Mouse (Mus musculus): ENCODE measurements at regions not wholly inside any gene's neighbourhood (a gene's known extent, or its start where the extent isn't known, plus 50 kb on each side); places are given as distances from the start of the nearest gene placed in this dataset.

DNA sequence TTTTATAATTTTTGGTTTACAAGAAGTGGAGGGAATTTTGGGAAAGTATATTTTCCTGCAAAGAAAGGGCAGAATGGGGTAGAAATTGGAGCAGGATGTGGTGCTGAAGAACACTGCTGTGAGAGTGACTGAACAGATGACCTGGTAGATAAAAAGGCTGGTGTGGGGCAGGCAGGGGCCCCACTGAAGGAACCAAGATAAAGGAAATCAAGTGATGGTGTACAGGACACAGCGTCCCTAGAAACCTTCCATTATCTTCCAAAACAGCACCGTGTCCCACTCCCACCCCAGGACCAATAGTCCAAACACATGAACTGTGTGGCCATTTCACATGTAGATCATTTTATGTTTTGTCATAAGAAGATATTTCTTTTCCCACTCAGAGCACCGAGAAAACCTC lies 224.2 kb downstream of the Pmp22 start:
- Histone ChIP-seq H3K36me3 (ENCODE audit: insufficient read depth, low read length) (no peaks in the 10 kb centered on the region), H3K4me3 (replicated peaks; ENCODE audit: low read length) (no peak overlapping the region), H3K4me1 (replicated peaks; ENCODE audit: low read depth, low read length) (peaks cover 29% of the 10 kb centered on the region), H3K9me3 (ENCODE audit: low read length) (peaks cover 10% of the 10 kb centered on the region), H3K27me3 (ENCODE audit: insufficient read depth, low read length) (no peaks in the 10 kb centered on the region; the same call in 1 of the 2 replicates)
- TF ChIP-seq CTCF (conservative IDR thresholded peaks at IDR 0.05; ENCODE audit: low read length), result no peak
- TF ChIP-seq POU5F1 (IDR thresholded peaks at IDR 0.05; ENCODE audit: borderline replicate concordance, low read length), result no peak
- TF ChIP-seq NANOG (IDR thresholded peaks at IDR 0.05; ENCODE audit: borderline replicate concordance, low read length), result no peak

- no peaks in the 10 kb centered on the region for H3K36me3 ChIP-seq (ENCODE audit: insufficient read depth, low read length)
- H3K4me3 ChIP-seq (replicated peaks; ENCODE audit: low read length), result no peak overlapping the region
- peaks cover 26% of the 10 kb centered on the region for H3K4me1 ChIP-seq (replicated peaks; ENCODE audit: low read depth, low read length)
- H3K9me3 ChIP-seq (ENCODE audit: low read length), result peaks cover 10% of the 10 kb centered on the region
- no peak for TF ChIP-seq CTCF (conservative IDR thresholded peaks at IDR 0.05; ENCODE audit: low read length)
- TF ChIP-seq POU5F1 (IDR thresholded peaks at IDR 0.05; ENCODE audit: borderline replicate concordance, low read length), result no peak
- no peak for TF ChIP-seq NANOG (IDR thresholded peaks at IDR 0.05; ENCODE audit: borderline replicate concordance, low read length)
- H3K27me3 ChIP-seq (ENCODE audit: insufficient read depth, low read length), result no peaks in the 10 kb centered on the region; the same call in 1 of the 2 replicates
Measured at GRCm38 (mm10) chr11:63353671-63354070, 224.9 kb downstream of the Pmp22 start.

DNA sequence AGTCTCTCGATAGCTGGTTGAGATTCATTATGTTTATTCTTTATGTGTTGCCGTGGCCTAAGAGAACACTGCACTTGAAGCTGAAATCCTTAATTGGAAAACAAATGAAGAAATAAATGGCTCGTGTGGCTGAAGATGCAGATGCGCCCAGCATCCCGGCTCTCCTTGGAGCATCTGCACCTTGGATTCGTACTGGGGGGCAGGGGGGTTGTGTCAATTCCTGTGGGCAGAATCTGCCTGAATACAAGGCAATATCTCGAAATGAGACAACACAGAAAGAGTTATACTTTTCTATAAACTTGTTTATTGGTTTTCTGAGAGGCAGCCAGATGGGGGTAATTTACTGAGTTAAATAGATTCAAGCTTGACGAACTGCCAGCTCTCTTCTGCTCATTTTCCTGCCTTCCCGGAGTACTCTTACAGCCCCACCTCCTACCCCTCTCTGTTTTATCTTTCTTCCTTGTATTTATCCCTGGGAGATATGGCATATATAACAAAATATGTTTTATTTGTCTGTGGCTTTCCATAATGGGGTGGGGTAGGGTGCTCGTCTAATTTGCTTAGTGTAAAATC lies 229.1 kb downstream of the Pmp22 start:
- no peaks in the 10 kb centered on the region; the same call in 1 of the 2 replicates for H3K27me3 ChIP-seq (ENCODE audit: insufficient read depth, low read length)
- H3K36me3 ChIP-seq (ENCODE audit: insufficient read depth, low read length), result no peaks in the 10 kb centered on the region
- H3K9me3 ChIP-seq (ENCODE audit: low read length), result no peaks in the 10 kb centered on the region
- TF ChIP-seq NANOG (IDR thresholded peaks at IDR 0.05; ENCODE audit: borderline replicate concordance, low read length) (no peak), CTCF (conservative IDR thresholded peaks at IDR 0.05; ENCODE audit: low read length) (no peak), POU5F1 (IDR thresholded peaks at IDR 0.05; ENCODE audit: borderline replicate concordance, low read length) (no peak)
- peaks cover 1% of the 10 kb centered on the region; the same call in 1 of the 2 replicates for H3K4me1 ChIP-seq (replicated peaks; ENCODE audit: low read depth, low read length)
- H3K4me3 ChIP-seq (replicated peaks; ENCODE audit: low read length), result no peak overlapping the region

DNA sequence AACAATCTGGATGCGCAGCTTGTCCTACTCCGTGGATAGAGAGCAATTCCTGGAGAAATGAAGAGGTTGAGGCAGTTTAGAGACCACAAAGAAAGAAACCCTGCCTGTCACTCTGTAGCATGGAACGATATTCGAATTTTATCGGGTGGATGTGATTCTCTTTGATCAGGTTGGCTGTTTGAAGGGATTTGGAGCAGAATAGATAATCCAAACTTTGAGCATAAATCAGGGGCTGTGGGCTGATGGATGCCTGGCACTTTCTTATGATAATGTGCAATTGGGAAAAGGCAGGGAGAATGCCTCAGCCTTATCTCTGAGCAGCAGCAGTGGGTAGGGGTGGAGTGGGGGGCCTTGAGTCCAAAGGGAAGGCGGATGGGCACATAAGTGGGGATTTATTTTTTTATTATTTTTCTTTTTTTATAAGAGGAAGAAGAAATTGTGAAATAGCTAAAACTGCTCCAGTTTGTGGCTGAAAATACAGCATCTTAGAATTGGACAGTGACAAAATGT lies 239.0 kb downstream of the Pmp22 start:
- Histone ChIP-seq H3K9me3 (ENCODE audit: low read length) (peaks cover 5% of the 10 kb centered on the region; the same call in 1 of the 2 replicates), H3K36me3 (ENCODE audit: insufficient read depth, low read length) (no peaks in the 10 kb centered on the region), H3K4me3 (replicated peaks; ENCODE audit: low read length) (no peak overlapping the region), H3K27me3 (ENCODE audit: insufficient read depth, low read length) (no peaks in the 10 kb centered on the region), H3K4me1 (replicated peaks; ENCODE audit: low read depth, low read length) (peaks cover 10% of the 10 kb centered on the region; the same call in 1 of the 2 replicates)
- no peak for TF ChIP-seq NANOG (IDR thresholded peaks at IDR 0.05; ENCODE audit: borderline replicate concordance, low read length)
- TF ChIP-seq POU5F1 (IDR thresholded peaks at IDR 0.05; ENCODE audit: borderline replicate concordance, low read length), result no peak
- no peak for TF ChIP-seq CTCF (conservative IDR thresholded peaks at IDR 0.05; ENCODE audit: low read length)

- H3K36me3 ChIP-seq (ENCODE audit: insufficient read depth, low read length), result no peaks in the 10 kb centered on the region
- H3K27me3 ChIP-seq (ENCODE audit: insufficient read depth, low read length), result 0 out of 2 replicates have a peak, but pooled peaks cover 3% of the 10 kb centered on the region
- TF ChIP-seq CTCF (conservative IDR thresholded peaks at IDR 0.05; ENCODE audit: low read length), result no peak
- TF ChIP-seq POU5F1 (IDR thresholded peaks at IDR 0.05; ENCODE audit: borderline replicate concordance, low read length), result no peak
- no peak for TF ChIP-seq NANOG (IDR thresholded peaks at IDR 0.05; ENCODE audit: borderline replicate concordance, low read length)
- peaks cover 4% of the 10 kb centered on the region; the same call in 1 of the 2 replicates for H3K4me1 ChIP-seq (replicated peaks; ENCODE audit: low read depth, low read length)
- peaks cover 5% of the 10 kb centered on the region; the same call in 1 of the 2 replicates for H3K9me3 ChIP-seq (ENCODE audit: low read length)
- no peak overlapping the region for H3K4me3 ChIP-seq (replicated peaks; ENCODE audit: low read length)
Measured at GRCm38 (mm10) chr11:63369475-63369874, 240.7 kb downstream of the Pmp22 start.

- Histone ChIP-seq H3K9me3 (ENCODE audit: low read length) (no peaks in the 10 kb centered on the region), H3K27me3 (ENCODE audit: insufficient read depth, low read length) (0 out of 2 replicates have a peak, but pooled peaks cover 3% of the 10 kb centered on the region), H3K4me3 (replicated peaks; ENCODE audit: low read length) (no peak overlapping the region), H3K36me3 (ENCODE audit: insufficient read depth, low read length) (no peaks in the 10 kb centered on the region), H3K4me1 (replicated peaks; ENCODE audit: low read depth, low read length) (no peaks in the 10 kb centered on the region)
- TF ChIP-seq POU5F1 (IDR thresholded peaks at IDR 0.05; ENCODE audit: borderline replicate concordance, low read length), result no peak
- no peak for TF ChIP-seq NANOG (IDR thresholded peaks at IDR 0.05; ENCODE audit: borderline replicate concordance, low read length)
- TF ChIP-seq CTCF (conservative IDR thresholded peaks at IDR 0.05; ENCODE audit: low read length), result no peak
Measured at GRCm38 (mm10) chr11:63376311-63376710, 247.5 kb downstream of the Pmp22 start.

GRCm38 (mm10) chr11:63376991-63377390 lies 248.2 kb downstream of the Pmp22 start:
- Histone ChIP-seq H3K27me3 (ENCODE audit: insufficient read depth, low read length) (0 out of 2 replicates have a peak, but pooled peaks cover 3% of the 10 kb centered on the region), H3K4me3 (replicated peaks; ENCODE audit: low read length) (no peak overlapping the region), H3K4me1 (replicated peaks; ENCODE audit: low read depth, low read length) (no peaks in the 10 kb centered on the region), H3K9me3 (ENCODE audit: low read length) (no peaks in the 10 kb centered on the region), H3K36me3 (ENCODE audit: insufficient read depth, low read length) (no peaks in the 10 kb centered on the region)
- TF ChIP-seq NANOG (IDR thresholded peaks at IDR 0.05; ENCODE audit: borderline replicate concordance, low read length), result no peak
- TF ChIP-seq CTCF (conservative IDR thresholded peaks at IDR 0.05; ENCODE audit: low read length), result no peak
- no peak for TF ChIP-seq POU5F1 (IDR thresholded peaks at IDR 0.05; ENCODE audit: borderline replicate concordance, low read length)

DNA sequence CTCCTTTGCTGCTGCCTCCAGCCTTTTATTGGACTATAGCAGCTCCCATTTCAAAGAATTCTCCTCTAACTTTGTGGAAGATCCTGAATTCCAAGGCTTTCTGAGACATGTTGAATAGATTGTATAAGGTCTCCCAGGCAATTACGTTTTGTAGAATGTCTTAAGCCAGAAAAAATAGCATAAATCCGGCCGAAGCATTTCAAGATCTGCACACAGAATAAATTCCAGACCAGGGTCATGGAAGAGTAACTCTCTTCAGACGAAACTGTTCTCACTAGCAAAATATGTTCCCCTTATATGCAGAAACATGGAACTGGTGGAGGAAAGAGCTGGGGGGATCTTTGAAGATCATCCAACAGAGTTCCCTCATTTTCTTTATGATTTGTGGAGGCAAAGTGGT lies 259.5 kb downstream of the Pmp22 start:
- Histone ChIP-seq H3K36me3 (ENCODE audit: insufficient read depth, low read length) (no peaks in the 10 kb centered on the region), H3K4me3 (replicated peaks; ENCODE audit: low read length) (no peak overlapping the region), H3K4me1 (replicated peaks; ENCODE audit: low read depth, low read length) (peaks cover 8% of the 10 kb centered on the region), H3K27me3 (ENCODE audit: insufficient read depth, low read length) (no peaks in the 10 kb centered on the region), H3K9me3 (ENCODE audit: low read length) (no peaks in the 10 kb centered on the region)
- no peak for TF ChIP-seq CTCF (conservative IDR thresholded peaks at IDR 0.05; ENCODE audit: low read length)
- TF ChIP-seq NANOG (IDR thresholded peaks at IDR 0.05; ENCODE audit: borderline replicate concordance, low read length), result no peak
- no peak for TF ChIP-seq POU5F1 (IDR thresholded peaks at IDR 0.05; ENCODE audit: borderline replicate concordance, low read length)

Measured in E14TG2a.4 (cell line).